Mouse (Mus musculus) hindbrain, embryonic 12.5 days (tissue): ENCODE measurements around the gene Trappc2l. TPM values are rescaled to one million over a fixed set of nuclear protein-coding genes. Genes with fewer than 3 reads are reported as not detected.

ENCODE experiments used
- ATAC-seq: fragments of 200-750 bp; cut with Nextera tagmentation; 2 replicates; pipeline ENCODE4 v1.8.0; 2017; ENCODE audit warnings: moderate TSS enrichment; ENCODE audit not compliant: low FRiP score
- H3K27ac ChIP-seq: fragments of 300-500 bp; sonication (generic); 2 replicates; pipeline ENCODE4 v1.5.1; 2016; ENCODE audit warnings: mild to moderate bottlenecking
- H3K27me3 ChIP-seq: fragments of 300-500 bp; sonication (generic); 2 replicates; pipeline ENCODE4 v1.6.1; 2016; ENCODE audit warnings: mild to moderate bottlenecking
- H3K36me3 ChIP-seq: fragments of 300-500 bp; sonication (generic); 2 replicates; pipeline ENCODE4 v1.6.1; 2016; ENCODE audit warnings: mild to moderate bottlenecking
- H3K4me1 ChIP-seq: fragments of 300-500 bp; sonication (generic); 2 replicates; pipeline ENCODE4 v1.6.1; 2016
- H3K4me2 ChIP-seq: fragments of 300-500 bp; sonication (generic); replicated peaks from 2 replicates; pipeline ENCODE4 v1.6.1; 2016; ENCODE audit warnings: mild to moderate bottlenecking
- H3K4me3 ChIP-seq: fragments of 300-500 bp; sonication (generic); 2 replicates; pipeline ENCODE4 v1.5.1; 2016; ENCODE audit warnings: mild to moderate bottlenecking
- H3K9ac ChIP-seq: fragments of 300-500 bp; sonication (generic); 2 replicates; pipeline ENCODE4 v1.6.1; 2016; ENCODE audit warnings: mild to moderate bottlenecking, moderate library complexity
- H3K9me3 ChIP-seq: fragments of 300-500 bp; sonication (generic); replicated peaks from 2 replicates; pipeline ENCODE4 v1.6.1; 2016; ENCODE audit warnings: mild to moderate bottlenecking
- WGBS: fragments of 180-500 bp; shearing (Covaris S2); methylation state at CpG from one replicate; pipeline ENCODE4 v1.1.7; 2016; 5-methylcytosine and 5-hydroxymethylcytosine counted together
- microRNA-seq: library from miRNA; unstranded; fragments of <30 nt; microRNA quantifications from one replicate; pipeline ENCODE4, GENCODE M21; 2017
- polyA plus RNA-seq: library from polyadenylated mRNA; unstranded; fragments of >200 nt; fragmentation: Nextera tagmentation; extraction: Ambion mirVana; gene quantifications from 2 replicates; pipeline ENCODE4 v1.2.1, GENCODE M21; 2016

Trappc2l gene
- polyA plus RNA-seq, 1 experiment from 2014 or later = 52.6 TPM

DNA sequence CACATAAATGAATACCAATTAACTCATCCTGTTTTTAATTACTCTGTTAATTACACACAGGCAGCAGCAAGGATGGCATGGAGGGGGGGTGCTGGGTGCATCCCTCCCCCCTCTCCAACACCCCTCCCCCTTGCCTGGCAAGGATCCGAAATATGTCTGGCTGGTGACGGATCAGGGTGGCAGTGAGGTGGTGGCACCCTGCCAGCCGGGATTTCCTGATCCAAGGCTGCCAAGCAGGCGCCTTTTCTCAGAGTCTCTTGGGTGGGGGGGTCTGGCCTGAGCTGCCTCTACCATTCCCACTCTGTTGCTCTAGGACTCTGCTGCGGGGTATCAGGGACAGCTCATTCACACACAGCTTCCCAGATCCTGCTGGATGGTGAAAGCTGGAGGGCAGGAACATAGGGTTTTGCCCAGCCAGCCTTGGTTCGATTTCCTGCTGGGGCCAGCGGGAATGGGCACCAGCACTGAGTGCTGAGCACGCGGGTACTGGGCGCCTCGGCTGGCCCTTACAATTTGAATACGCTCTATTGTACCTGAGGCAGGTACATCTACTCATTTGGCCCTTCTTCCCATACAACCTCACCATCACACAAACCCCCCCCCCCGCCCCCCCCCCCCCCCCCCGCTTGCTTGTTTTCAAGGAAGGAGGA is 54.4 kb downstream of the Trappc2l start:
- Histone ChIP-seq H3K4me3 (no peak overlapping the region), H3K27me3 (peaks cover 15% of the 10 kb centered on the region), H3K9me3 (no peaks in the 10 kb centered on the region), H3K36me3 (no peaks in the 10 kb centered on the region), H3K9ac (no peak overlapping the region), H3K4me1 (peaks cover 67% of the 10 kb centered on the region), H3K27ac (peak overlapping the region; percentile 42; the same call in 1 of the 2 replicates), H3K4me2 (no peak overlapping the region)
- WGBS = 68% methylated on average over 12 of the region's 14 CpGs
- peak; percentile 20; the same call in 1 of the 2 replicates for ATAC-seq

Small RNA genes lying within 50 kb of the gene (microRNA-seq; reads per million reads assigned to microRNA genes)
- gene Mir6396 = not detected

Other genes with a start within 250 kb of the Trappc2l start
- 64.0 and 64.4 TPM in 2 replicates for gene Zc3h18, start 235.0 kb upstream of the Trappc2l start, polyA plus RNA-seq
- gene Il17c, start 189.6 kb upstream of the Trappc2l start, polyA plus RNA-seq = not detected in 2 replicates
- gene Cyba, start 178.7 kb upstream of the Trappc2l start, polyA plus RNA-seq = 60.4 and 62.1 TPM in 2 replicates
- gene Mvd, start 168.2 kb upstream of the Trappc2l start, polyA plus RNA-seq = 46.9 and 48.4 TPM in 2 replicates
- not detected in 2 replicates for gene Snai3, start 150.9 kb upstream of the Trappc2l start, polyA plus RNA-seq
- gene Rnf166, start 135.6 kb upstream of the Trappc2l start, polyA plus RNA-seq = 35.3 and 39.2 TPM in 2 replicates
- gene Ctu2, start 135.5 kb upstream of the Trappc2l start, polyA plus RNA-seq = 66.7 and 68.1 TPM in 2 replicates
- 8.9 TPM in 2 replicates for gene Piezo1, start 60.3 kb upstream of the Trappc2l start, polyA plus RNA-seq
- 22.7 and 23.9 TPM in 2 replicates for gene Cdt1, start 43.6 kb upstream of the Trappc2l start, polyA plus RNA-seq
- 160 and 185 TPM in 2 replicates for gene Aprt, start 34.7 kb upstream of the Trappc2l start, polyA plus RNA-seq
- 6.3 and 6.9 TPM in 2 replicates for gene Galns, start 177 bp upstream of the Trappc2l start, polyA plus RNA-seq
- gene Pabpn1l, start 11.1 kb downstream of the Trappc2l start, polyA plus RNA-seq = not detected in 2 replicates
- gene Cbfa2t3, start 87.5 kb downstream of the Trappc2l start, polyA plus RNA-seq = 17.1 and 17.3 TPM in 2 replicates
- 15.1 and 17.6 TPM in 2 replicates for gene Acsf3, start 163.8 kb downstream of the Trappc2l start, polyA plus RNA-seq
- gene Cdh15, start 236.3 kb downstream of the Trappc2l start, polyA plus RNA-seq = 1.9 and 6.1 TPM in 2 replicates